Mouse (Mus musculus) cortical plate, adult 2 months (tissue): ENCODE measurements around the gene Tchp.

Source experiments
- CTCF ChIP-seq: fragments of 200-500 bp; IDR thresholded peaks from 2 replicates; pipeline ENCODE4 v1.5.1; 2011; ENCODE audit warnings: mild to moderate bottlenecking, control low read depth, low read length; ENCODE audit not compliant: insufficient read depth; ENCODE audit errors: extremely low read depth
- POLR2A ChIP-seq: fragments of 200-500 bp; IDR thresholded peaks from 2 replicates; pipeline ENCODE4 v1.6.1; 2011; ENCODE audit warnings: mild to moderate bottlenecking, low read length, control low read depth; ENCODE audit not compliant: insufficient read depth; ENCODE audit errors: extremely low read depth

DNA sequence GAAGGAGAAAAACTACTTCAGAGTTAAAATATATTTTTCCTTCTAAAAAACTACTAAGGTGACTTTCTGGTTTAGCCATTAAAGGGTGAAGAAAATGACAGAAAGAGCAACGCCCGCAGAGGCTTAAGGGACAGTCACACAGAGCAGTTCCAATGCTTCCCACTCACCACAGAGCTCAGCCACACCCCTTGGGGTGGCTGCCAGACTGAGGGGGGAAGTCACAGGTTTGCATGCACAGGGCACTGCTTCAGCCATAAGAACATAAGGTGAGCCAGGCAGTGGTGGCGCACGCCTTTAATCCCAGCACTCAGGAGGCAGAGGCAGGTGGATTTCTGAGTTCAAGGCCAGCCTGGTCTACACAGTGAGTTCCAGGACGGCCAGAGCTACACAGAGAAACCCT is 38.0 kb downstream of the Tchp start:
- TF ChIP-seq CTCF (no peak), POLR2A (no peak)
